Mouse (Mus musculus): Measurements from ENCODE around the gene Pbx2. TPM values are rescaled to one million over a fixed set of nuclear protein-coding genes. Genes with fewer than 3 reads are reported as not detected.

Pbx2 gene
- total RNA-seq, 4 experiments from 2014 or later = 54.3 to 76.6 (median 66.8) TPM

DNA sequence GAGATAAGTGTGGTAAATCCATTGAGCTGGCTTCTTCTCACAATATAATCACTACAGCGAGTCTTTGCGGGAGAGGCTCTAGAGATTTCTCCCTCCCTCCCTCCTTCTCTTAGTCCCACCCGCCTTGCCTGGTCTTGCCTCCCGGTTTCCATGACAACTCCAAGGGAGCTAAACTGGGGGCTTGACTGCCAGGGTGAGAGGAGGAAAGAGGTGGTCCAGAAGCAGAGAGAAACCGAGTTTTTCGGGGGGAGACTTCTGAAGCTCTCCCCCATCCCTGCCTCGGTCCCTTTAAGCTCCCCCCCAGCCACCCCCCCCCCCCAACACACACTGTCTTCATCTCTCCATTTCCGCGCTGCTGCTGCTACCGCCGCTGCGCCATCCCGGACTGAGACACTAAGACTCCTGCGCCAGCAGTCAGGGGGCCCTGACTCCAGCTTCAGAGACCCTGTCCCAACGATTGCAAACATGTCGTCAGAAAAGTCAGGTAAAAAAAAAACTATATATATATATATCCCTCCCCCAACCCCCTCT is 38.2 kb downstream of the Pbx2 start, which contains the start of gene Prrt1:
Gene Prrt1 (plus strand): TSS at position 313 of the 531 bp plus-strand sequence.
- peak in 1 of 2 experiments; percentile 61 for DNase-seq (ENCODE audit: low spot score in 2 of 2)

DNA sequence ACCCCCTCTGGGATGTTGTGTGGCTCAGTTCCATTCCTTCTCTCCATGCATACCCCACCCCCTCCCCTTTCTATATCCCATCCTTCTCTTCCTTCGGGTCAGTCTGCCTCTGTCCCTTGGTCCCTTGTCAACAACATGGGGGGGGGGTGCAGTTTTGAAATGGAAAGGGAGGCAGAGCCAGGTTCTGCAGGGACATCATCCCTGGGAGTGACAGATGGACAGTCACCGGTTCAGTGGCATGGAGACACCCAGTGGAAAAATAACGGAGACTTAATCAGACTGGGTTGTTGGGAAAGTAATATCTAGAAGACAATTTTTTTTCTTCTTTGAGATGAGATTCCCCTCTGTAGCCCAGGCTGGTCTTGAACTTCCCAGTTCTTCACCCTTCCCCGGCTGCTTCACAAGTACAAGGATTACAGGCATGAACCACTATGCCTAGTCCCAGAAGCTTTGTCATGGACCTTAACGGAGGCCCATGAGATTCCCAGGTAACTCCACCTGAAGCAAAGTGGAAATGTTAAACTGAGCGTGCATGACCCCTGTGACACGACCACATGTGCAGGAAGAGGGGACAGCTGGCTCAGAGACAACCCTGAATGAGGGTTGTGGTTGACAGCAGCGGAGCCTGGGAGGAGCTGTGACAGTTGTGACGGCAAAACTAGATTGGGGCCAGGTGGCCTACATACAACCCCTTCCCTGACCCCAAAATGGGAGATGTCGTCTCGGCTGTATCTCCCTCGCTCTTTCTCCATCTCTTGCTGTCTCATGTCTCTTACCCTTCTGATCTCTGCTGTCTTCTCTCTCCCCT is 38.9 kb downstream of the Pbx2 start:
- DNase-seq (ENCODE audit: low spot score in 2 of 2) = no peak

DNA sequence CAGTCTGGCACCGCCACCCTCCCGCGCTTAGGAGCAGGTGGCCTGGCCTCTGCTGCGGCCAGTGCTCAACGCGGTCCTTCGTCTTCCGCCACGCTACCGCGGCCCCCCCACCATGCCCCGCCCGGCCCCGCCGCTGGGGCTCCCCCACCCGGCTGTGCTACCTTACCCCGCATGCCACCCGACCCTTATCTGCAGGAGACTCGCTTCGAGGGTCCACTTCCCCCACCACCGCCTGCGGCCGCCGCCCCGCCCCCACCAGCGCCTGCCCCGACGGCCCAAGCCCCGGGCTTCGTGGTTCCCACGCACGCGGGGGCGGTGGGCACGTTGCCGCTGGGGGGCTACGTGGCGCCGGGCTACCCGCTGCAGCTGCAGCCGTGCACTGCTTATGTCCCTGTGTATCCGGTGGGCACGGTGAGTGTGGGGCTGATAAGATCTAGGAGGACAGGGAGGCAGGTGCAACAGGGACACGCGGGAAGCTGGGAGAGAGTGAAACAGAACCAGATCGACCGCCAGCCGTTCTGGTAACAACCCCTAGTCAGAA is 39.8 kb downstream of the Pbx2 start:
- DNase-seq (ENCODE audit: low spot score in 2 of 2) = no peak

DNA sequence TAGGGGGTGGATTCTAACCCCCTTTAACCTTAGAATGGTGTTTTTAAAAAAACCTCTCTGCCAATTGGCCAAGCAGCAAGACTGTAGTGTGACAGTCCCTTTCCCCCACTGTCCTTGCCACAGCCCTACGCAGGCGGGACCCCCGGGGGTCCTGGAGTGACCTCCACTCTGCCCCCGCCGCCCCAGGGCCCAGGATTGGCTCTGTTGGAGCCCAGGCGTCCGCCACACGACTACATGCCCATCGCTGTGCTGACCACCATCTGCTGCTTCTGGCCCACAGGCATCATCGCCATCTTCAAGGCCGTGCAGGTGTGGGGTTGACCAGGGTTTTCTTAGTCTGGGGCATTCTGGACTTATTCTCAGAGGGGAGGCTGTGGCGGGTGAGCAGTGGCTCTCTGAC is 40.6 kb downstream of the Pbx2 start:
- no peak for DNase-seq (ENCODE audit: low spot score in 2 of 2)

DNA sequence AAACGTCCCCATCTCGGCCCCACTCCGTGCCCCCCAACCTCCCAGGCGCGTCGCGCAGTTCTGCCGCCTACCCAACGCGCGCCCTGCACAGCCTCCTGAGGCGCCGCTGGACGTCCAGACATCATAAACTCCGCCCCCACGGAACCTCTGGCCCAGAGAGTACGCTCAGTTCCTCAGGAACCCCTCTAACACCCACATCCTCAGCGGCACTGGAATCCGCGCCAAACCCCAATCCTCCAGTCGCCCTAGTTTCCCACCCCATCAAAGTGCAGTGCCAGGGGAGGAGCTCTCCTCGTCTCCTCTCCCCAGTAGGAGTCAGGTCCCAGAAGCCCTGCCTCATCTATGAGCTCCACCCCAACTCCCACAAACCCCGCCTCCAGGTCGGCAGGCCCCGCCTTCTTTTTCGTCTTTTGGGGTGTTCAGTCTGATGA is 41.2 kb downstream of the Pbx2 start:
- peak; percentile 84 to 89 for DNase-seq (ENCODE audit: low spot score in 2 of 2)

DNA sequence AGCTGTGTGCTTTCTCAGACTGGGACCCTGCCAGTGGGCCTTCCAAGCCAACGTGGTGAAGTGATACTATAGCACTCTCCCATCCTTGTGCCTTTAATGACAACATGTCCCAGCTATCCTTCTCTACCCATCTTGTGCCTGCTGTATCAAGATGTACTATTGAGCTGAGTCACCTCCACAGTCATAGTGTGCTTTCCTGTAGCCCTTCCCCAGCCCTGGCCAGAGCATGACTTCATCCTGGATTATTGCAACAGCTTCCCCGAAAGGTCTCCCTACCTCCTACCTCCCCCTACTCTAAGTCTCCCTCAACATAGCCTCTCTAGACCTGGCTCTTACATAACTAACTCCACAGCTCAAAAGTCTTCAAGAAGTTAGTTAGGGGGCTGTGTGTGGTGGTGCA is 44.6 kb downstream of the Pbx2 start:
- DNase-seq (ENCODE audit: low spot score in 2 of 2) = no peak

DNA sequence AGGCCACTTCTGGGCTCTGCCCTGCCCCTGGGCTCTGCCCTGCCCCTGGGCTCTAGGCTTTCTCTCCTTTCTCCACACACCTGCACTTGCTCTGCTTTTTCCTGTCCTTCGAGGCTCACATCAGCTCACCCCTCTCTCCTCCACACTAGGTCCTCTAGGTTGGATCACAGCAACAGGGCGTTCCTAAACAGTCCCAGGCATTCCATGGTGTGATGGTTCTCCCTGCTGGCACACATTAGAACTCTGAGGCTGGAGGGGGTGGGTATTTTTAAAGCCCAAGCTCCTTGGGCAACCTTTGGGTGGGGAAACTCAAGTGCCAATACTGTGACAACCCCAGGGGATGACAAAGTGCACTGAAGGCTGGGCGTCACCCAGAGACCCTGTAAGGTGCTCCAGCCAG is 46.4 kb downstream of the Pbx2 start:
- no peak for DNase-seq (ENCODE audit: low spot score in 2 of 2)

DNA sequence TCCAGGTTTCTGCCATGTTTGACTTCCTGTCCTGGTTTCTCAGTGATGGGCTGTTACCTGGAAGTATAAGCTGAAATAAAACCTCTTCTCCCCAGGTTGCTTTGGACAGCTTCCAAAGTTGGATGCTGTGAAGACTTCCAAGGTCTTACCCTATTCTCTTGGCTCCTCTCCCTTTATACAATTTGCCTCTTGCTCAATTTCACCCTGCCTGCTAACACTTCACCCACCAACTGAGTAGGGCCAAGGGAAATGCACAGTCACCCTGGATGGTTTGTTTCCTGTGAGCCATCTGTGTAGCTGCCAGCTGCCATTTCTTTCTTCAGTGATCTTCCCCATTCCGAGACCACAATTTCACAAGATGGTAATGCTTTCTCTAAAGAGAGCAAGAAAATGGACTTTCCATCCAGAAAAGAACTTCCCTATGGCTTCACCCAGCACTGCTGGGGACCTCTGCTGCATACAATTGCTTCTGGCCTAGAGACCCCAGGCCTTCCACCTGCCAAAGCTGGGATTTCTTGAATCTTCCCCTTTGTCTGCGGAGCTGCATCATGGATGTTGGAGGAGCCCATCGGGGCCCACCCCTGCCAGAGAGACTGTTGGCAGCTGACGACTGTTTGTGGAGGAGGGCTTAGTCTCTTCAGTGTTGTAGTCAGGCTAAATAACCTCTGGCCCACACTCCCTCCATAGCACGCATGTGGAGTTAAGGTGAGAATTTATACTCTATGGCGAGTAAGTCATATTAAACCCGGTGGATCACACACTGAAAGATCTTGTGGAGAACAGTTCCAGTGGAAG is 48.6 kb downstream of the Pbx2 start:
- no peak for DNase-seq (ENCODE audit: low spot score in 2 of 2)

DNA sequence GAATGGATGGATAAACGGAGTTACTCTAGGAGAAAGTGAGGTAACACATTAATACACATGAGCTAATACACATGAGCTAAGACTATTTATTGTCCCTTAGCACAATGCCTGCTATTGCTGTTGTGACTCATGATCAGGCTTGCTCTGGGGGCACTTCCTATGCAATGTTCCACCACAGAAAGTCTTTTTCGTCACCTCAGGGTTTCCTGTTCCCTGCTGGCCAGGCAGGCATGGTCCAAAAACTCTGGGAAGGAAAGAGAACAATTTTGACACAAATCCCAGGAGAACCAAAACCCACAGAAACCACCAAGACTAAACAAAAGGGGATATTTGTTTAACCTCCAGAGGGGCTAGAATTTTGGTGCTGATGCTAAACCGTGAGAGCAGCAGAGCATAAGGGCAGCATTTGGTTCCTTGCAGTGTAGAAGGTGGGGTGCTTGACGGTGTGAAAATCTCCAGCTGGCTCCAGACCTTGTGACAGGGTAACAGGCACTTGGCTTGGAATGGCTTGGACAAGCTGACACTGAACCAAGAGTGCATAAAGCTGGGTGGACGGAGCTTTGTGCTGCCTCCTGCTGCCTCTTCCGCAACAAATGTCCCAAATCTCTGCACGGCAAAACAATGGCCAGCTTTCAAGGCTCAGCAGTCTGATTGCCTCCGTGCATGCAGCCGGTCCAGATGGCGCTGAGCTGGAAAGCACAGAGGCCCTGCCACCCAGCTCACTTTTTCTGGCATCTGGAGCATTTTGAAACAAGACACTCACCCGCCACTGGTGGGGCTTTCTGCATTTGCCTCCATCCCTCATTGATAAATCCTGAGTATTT is 49.9 kb downstream of the Pbx2 start:
- peak in 1 of 2 experiments; percentile 76 for DNase-seq (ENCODE audit: low spot score in 2 of 2)

DNA sequence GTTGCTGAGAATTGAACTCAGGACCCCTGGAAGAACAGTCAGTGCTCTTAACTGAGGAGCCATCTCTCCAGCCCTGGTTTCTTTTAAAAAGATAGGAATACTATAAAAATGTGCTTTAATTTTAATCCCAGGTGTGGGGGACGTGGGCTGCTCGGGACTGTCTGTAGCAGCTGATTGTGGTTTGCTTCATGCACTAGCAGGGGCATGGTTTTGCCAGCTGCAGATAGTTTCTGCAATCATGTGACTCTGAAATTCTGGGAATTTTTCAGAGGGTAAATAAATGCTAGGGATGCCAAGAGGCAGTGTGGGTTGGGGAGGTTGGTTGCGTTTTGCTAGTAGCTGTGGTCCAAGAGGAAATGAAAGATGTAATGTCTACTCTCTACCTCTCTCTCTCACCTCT is 50.9 kb downstream of the Pbx2 start:
- no peak for DNase-seq (ENCODE audit: low spot score in 2 of 2)

DNA sequence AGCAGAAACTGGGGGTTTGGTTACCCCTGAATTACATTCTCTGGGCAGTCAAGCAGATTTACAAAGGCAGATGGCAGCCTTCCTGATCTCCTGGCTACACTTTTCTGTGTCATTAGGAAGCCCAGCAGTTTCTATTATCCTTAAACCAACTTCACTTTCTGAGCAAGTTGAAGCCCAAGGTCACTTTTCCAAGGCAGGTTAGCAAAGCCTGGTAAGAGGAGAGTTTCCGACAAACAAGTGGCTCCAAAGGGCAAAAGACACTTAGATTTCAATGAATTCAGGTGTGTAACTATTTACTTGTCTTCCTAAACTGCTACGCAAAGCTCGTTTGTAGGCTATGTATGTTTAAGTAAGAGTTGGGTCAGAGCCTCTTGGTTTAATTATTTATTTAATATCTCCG is 52.3 kb downstream of the Pbx2 start:
- no peak for DNase-seq (ENCODE audit: low spot score in 2 of 2)

DNA sequence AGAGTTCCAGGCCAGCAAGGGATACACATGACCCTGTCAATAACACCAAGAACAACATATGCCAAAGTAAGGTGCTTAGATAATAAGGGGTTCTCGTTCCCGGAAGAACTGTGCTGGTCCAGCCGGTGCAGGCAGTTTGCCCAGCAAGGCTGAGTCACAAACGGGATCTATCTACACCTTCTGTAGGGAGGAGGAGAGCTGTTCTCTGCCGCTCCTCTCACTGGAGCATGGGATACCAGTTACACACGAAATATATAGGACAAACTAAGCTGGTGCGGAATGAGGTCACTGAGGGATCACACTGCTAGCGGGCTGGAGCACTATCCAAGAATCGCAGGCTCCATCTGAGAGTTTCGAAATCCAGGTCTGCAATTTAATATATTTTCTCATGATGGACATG is 52.9 kb downstream of the Pbx2 start:
- DNase-seq (ENCODE audit: low spot score in 2 of 2) = no peak

DNA sequence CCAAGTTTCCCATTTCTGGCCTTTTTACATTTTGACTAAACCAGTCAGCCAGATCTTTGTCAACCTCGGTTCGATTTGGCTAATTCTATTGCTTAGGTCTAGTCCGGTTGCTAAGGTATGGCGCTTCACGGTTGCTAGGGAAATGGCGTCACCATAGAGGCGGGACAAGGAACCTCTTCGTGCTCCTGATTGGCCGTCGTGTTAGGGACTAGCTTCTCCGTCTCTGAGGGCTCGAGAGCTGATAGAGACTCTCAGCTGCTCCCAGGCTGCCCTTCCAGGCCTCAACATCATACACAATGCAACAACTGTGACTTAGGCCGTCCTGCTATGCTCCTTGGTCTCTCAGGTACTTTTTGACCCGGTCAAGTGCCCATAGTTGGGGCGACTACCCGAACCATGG is 53.5 kb downstream of the Pbx2 start, which contains the start of gene Fkbpl:
Gene Fkbpl (plus strand): TSS at position 157 of the 400 bp plus-strand sequence.
- DNase-seq (ENCODE audit: low spot score in 2 of 2) = peak; percentile 98

DNA sequence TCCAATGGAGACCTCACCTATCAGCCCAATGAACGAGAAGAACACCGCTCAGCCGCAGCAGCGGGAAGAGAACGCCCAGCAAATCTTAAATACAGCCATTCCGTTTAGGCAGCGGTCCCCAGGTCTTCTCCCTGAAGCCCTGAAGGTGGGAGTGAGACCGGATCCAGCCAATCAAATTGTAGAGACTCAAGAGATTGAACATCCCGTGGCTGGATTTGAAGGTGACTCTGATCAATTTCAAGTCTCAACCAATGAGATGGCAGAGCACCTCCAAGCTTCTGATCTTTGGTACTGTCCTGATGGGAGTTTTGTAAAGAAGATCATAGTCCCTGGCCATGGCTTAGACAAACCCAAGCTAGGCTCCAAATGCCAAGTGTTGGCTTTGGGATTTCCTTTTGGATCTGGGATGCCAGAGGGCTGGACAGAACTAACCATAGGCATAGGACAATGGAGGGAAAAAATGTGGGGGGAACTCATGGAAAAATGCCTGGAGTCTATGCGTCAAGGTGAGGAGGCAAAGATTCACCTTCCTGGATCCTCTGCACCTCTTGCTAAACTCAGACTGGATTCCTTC is 54.3 kb downstream of the Pbx2 start:
- no peak for DNase-seq (ENCODE audit: low spot score in 2 of 2)

DNA sequence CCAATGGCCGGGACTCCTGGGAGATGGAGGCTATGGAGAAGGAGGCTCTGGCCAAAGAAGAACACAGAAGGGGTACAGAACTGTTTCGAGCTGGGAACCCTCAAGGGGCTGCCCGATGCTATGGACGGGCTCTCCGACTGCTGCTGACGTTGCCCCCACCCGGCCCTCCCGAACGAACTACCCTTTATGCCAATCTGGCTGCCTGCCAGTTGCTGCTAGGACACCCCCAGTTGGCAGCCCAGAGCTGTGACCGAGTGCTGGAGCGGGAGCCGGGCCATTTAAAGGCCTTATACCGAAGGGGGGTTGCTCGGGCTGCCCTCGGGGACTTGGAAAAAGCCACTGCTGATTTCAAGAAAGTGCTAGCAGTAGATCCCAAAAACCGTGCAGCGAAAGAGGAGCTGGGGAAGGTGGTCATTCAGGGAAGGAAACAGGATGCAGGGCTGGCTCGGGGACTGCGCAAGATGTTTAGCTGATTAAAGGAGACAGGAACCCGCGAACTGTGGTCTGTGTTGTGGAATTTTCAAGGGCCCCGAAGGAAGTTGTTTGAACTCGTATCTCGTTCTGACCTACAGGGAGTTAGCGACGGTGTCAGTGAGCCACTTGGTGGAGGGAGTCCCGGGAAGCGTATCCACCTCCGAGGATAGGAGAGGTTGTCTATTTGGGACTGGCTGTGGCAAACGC is 54.9 kb downstream of the Pbx2 start:
- DNase-seq (ENCODE audit: low spot score in 2 of 2) = no peak

Other genes starting within 250 kb of the Pbx2 start
- 1 to 10 TPM in 1 of 4 experiments, under 1 TPM in 3; 0.47 to 1.0 (median 0.73) TPM for gene Btnl2, start 236.4 kb upstream of the Pbx2 start, total RNA-seq (2022)
- not detected for gene Btnl1, start 214.1 kb upstream of the Pbx2 start, total RNA-seq (2022)
- gene BC051142, start 192.4 kb upstream of the Pbx2 start, total RNA-seq (2022) = 1 to 10 TPM; 3.5 to 6.1 (median 4.5) TPM
- gene Btnl4, start 113.9 kb upstream of the Pbx2 start, total RNA-seq (2022) = not detected
- not detected for gene Btnl6, start 73.9 kb upstream of the Pbx2 start, total RNA-seq (2022)
- 10 to 100 TPM; 10.3 to 13.5 (median 11.3) TPM for gene Notch4, start 27.0 kb upstream of the Pbx2 start, total RNA-seq (2022)
- gene Gpsm3, start 1.5 kb upstream of the Pbx2 start, total RNA-seq (2022) = 1 to 10 TPM in 3 of 4 experiments, under 1 TPM in 1; 0.61 to 9.8 (median 5.5) TPM
- 1 to 10 TPM in 1 of 4 experiments, under 1 TPM in 3; 0.51 to 1.5 (median 0.88) TPM for gene Ager, start 6.6 kb downstream of the Pbx2 start, total RNA-seq (2022)
- 10 to 100 TPM; 74.7 to 84.0 (median 76.3) TPM for gene Rnf5, start 12.4 kb downstream of the Pbx2 start, total RNA-seq (2022)
- 100 to 1,000 TPM; 138 to 163 (median 151) TPM for gene Agpat1, start 13.0 kb downstream of the Pbx2 start, total RNA-seq (2022)
- 1 to 10 TPM; 1.4 to 3.3 (median 2.4) TPM for gene Egfl8, start 24.7 kb downstream of the Pbx2 start, total RNA-seq (2022)
- gene Ppt2, start 37.2 kb downstream of the Pbx2 start, total RNA-seq (2022) = 10 to 100 TPM; 40.2 to 53.2 (median 46.0) TPM
- gene Prrt1, start 38.3 kb downstream of the Pbx2 start, total RNA-seq (2022) = 100 to 1,000 TPM; 211 to 266 (median 228) TPM
- gene Fkbpl, start 53.5 kb downstream of the Pbx2 start, total RNA-seq (2022) = 10 to 100 TPM; 12.5 to 18.5 (median 15.2) TPM
- 10 to 100 TPM; 74.1 to 82.9 (median 79.8) TPM for gene Atf6b, start 55.9 kb downstream of the Pbx2 start, total RNA-seq (2022)
- gene Tnxb, start 79.3 kb downstream of the Pbx2 start, total RNA-seq (2022) = 10 to 100 TPM; 10.6 to 13.3 (median 11.4) TPM
- 100 to 1,000 TPM in 2 of 4 experiments, 10 to 100 TPM in 2; 45.7 to 391 (median 199) TPM for gene C4b, start 152.6 kb downstream of the Pbx2 start, total RNA-seq (2022)
- gene Cyp21a1, start 213.3 kb downstream of the Pbx2 start, total RNA-seq (2022) = 1 to 10 TPM; 2.7 to 3.2 (median 3.0) TPM
- 10 to 100 TPM; 52.3 to 70.3 (median 58.1) TPM for gene Stk19, start 245.7 kb downstream of the Pbx2 start, total RNA-seq (2022)
- 10 to 100 TPM; 33.0 to 42.4 (median 34.4) TPM for gene Dxo, start 245.8 kb downstream of the Pbx2 start, total RNA-seq (2022)

Data from layer of hippocampus, adult 8-10 months (tissue).